Mouse (Mus musculus): Measurements from ENCODE around the gene Pde6b.

The Pde6b gene

GRCm38 (mm10) chr5:108462446-108462845 is 74.3 kb downstream of the Pde6b start:
- DNase-seq (ENCODE audit: low spot score in 2 of 2): no peak

DNA sequence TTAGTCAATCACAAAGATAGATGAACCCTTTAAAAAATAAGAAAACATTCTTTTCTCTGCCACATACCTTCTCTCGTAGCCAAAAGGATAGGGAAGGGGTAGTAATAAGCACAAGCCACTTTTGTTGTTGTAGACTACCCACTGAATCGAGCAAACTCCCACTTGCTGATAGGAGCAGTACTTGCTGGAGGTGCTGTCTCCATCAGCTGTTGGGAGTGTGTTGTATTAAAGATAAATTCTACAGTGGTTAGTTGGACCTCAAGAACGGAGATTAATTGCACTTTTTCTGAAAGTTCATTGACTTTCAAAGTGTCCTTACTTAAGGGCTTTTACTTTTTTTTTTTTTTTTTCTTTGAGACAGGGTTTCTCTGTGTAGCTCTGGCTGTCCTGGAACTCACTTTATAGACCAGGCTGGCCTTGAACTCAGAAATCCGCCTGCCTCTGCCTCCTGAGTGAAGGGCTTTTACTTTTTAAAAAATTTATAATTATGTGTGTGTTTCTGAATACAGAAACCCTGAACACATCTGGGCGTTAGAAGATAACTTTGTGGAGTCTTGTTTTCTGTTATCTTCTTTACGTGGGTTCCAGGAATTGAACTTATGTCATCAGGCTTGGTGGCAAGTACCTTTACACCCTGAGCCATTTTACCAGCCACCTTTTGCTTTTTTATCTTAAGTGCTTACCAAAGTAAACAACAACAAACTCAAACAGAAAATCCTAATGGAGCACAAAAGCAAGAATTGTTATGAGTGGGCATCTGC is 77.1 kb downstream of the Pde6b start:
- no peak for DNase-seq (ENCODE audit: low spot score in 2 of 2)

DNA sequence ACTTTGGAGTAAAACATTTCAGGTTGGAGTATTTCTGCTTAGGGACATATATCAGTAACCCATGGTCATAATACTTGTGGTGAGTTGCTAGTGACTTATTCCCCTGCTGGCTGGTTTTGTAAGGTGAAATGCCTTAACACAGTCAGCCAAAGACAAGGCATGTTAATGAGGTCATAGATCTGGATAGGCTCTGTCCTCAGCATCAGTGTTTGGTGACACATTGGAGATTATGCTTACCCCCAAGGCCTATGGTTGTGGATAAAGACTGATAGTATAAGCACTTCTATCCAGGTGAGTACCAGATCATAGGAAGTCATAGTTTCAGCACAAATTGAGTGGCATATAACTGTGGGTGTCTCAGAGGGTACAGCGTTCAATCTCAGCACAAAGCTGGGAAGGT is 78.5 kb downstream of the Pde6b start:
- no peak for DNase-seq (ENCODE audit: low spot score in 2 of 2)

GRCm38 (mm10) chr5:108469617-108470016 is 81.4 kb downstream of the Pde6b start:
- DNase-seq (ENCODE audit: low spot score in 2 of 2): no peak

GRCm38 (mm10) chr5:108473737-108474136 is 85.5 kb downstream of the Pde6b start:
- no peak for DNase-seq (ENCODE audit: low spot score in 2 of 2)

DNA sequence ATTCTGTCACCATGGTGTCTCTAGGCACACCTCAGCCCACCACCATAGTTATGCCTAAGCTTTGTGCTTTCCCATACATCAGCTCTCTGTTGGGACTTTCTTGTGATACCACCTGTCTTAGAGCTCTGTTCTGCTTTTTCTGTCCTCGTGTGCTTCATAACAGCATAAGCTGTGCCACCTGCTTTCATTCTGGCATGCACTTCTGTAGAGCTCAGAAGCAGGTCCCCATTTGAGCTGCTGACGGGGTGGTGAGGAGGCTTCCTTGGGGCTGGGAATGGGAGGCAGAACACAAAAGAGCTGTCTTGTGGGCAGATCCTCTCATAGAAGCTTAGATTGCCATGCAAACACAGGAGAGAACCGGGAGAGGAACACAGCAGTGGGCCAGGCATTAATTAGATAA is 87.8 kb downstream of the Pde6b start:
- no peak for DNase-seq (ENCODE audit: low spot score in 2 of 2)

Data from spleen, postnatal 14 days (tissue).